Mouse (Mus musculus) neural tube, embryonic 10.5 days (tissue): Measurements from ENCODE around the gene Gpr6.

ENCODE experiments used
- DNase-seq: peaks from one replicate; pipeline ENCODE4 v3.0.0-alpha.2; 2017; ENCODE audit warnings: low spot score; ENCODE audit errors: extremely low spot score

Gene Gpr6

DNA sequence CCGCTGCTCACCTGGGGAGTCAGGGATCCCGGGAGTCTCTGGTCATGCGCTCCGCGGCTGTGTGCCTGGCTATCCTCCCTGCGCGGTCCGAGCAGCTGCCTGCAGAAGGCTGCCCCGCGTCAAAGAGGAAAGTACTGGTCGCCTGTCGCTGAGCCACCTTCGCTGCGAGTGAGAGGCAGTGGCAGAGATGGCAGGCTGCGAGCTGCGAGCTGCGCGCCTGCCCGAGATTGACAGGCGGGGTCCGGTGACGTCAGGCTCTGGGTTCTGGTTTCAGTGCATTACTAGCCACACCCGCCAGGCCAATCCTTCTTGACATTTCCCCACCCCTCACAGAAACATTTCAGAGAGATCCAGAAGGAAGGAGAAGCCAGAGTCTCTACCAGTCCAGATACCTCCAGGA, at the start of gene Gpr6:
TSS of gene Gpr6 (minus strand) at position 170 of the 400 bp plus-strand sequence.
- DNase-seq: no peak

DNA sequence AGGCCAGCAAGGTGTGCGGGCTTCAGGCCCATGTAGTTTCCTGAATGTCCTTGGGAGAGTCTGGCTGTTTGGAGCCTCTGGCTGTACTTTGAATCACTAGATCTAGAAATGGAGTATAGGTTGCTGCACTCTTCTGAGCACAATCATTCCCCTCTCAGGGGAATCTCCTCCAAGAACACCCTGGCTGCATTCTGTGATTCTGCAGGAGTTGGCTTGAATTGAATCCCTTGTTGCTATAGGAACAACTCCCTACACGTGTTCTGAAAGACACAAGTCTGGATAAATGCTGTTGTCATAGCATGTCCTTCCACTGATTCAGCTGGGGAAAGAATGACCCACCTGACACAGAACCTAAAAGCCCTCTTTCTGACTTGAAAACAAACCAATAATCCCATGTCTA, 28.0 kb upstream of the Gpr6 start:
- DNase-seq: no peak

GRCm38 (mm10) chr10:41098137-41098536, 26.1 kb upstream of the Gpr6 start:
- DNase-seq: no peak

DNA sequence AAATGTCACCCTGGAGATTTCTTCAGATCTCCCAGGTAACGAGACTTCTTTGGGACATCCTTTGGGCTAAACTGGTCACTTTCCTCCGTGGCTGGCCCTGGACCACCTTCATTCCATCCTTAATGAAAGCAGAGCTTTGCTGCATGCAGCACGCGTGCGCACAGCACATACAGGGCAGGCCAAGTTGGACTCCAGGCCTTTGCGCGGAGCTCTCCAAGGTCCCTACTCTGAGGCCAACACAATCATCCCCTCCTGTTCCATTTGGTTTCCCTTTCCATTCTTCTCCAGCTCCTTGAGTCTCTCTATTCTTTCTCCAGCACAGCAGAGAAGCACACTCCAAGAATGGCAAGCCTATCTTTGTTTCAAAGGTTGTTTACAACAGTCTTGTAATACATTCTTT, 16.8 kb upstream of the Gpr6 start:
- no peak for DNase-seq

DNA sequence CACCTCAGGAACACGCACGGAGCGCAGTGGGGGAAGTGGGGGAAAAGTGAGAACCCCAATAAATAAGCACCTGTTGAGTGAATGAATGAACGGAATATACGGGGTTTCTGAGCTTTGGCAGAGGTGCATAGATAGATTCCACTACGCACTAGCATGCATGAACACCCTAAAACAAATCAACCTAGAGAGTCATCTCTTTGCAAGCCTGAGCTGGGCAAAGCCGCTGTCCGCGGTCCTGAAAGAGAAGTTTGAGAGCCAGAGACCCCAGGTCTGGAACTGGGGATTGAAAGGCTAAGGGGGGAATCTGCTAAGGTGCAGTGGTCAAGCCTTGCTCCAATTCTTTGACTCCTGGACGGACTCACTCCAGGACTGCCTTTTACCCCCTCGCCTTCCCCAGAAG, 389 bp downstream of the Gpr6 start:
- DNase-seq: peak; percentile 80

- DNase-seq: peak; percentile 38
Observed at GRCm38 (mm10) chr10:41070693-41071651, 1.1 kb downstream of the Gpr6 start.

- no peak for DNase-seq
Observed at GRCm38 (mm10) chr10:41060250-41060831, 11.7 kb downstream of the Gpr6 start.

- no peak for DNase-seq
Observed at GRCm38 (mm10) chr10:41055581-41055980, 16.5 kb downstream of the Gpr6 start.

- DNase-seq: no peak
Observed at GRCm38 (mm10) chr10:41054005-41054404, 18.1 kb downstream of the Gpr6 start.

GRCm38 (mm10) chr10:41042272-41042671, 29.8 kb downstream of the Gpr6 start:
- DNase-seq: no peak

GRCm38 (mm10) chr10:41041478-41041877, 30.6 kb downstream of the Gpr6 start:
- no peak for DNase-seq

- DNase-seq: no peak
Observed at GRCm38 (mm10) chr10:41040530-41041085, 31.5 kb downstream of the Gpr6 start.

DNA sequence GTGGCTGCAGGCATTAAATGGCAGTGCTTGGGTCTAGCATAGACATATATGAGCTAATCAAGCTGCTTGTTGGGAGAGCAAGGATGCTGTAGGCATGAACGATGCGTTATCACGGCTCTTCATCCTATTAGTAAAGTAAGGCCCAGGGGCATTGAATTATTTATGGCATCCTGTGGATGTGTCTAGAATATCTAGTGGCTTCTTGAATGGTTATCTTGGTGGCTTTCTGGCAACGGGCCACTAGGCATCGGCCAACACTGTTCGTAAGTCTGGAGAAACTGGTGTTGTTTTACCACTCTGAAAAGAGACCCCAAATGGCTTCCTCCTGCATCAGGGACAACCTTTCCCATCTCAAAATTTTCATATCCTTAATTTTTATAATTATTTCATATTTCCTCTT, 33.6 kb downstream of the Gpr6 start:
- DNase-seq: no peak

- DNase-seq: no peak
Observed at GRCm38 (mm10) chr10:41037722-41038121, 34.4 kb downstream of the Gpr6 start.

- no peak for DNase-seq
Observed at GRCm38 (mm10) chr10:41032811-41033210, 39.3 kb downstream of the Gpr6 start.

GRCm38 (mm10) chr10:41024860-41025259, 47.2 kb downstream of the Gpr6 start:
- no peak for DNase-seq

- no peak for DNase-seq
Observed at GRCm38 (mm10) chr10:41024406-41024805, 47.7 kb downstream of the Gpr6 start.

- no peak for DNase-seq
Observed at GRCm38 (mm10) chr10:41022226-41022625, 49.9 kb downstream of the Gpr6 start.
